Mouse (Mus musculus) brain, adult 2 months (tissue): ENCODE data around the gene Ctnnbip1.
"Not testable (repeated sequence)": the region's sequence is repeated elsewhere in the genome, so short reads cannot be mapped to it uniquely, and the experiment has no call there.

Source experiments
- DNase-seq: peaks from one replicate; pipeline ENCODE4 v3.0.0; 2011; ENCODE audit warnings: low read depth, low spot score

Gene Ctnnbip1

DNA sequence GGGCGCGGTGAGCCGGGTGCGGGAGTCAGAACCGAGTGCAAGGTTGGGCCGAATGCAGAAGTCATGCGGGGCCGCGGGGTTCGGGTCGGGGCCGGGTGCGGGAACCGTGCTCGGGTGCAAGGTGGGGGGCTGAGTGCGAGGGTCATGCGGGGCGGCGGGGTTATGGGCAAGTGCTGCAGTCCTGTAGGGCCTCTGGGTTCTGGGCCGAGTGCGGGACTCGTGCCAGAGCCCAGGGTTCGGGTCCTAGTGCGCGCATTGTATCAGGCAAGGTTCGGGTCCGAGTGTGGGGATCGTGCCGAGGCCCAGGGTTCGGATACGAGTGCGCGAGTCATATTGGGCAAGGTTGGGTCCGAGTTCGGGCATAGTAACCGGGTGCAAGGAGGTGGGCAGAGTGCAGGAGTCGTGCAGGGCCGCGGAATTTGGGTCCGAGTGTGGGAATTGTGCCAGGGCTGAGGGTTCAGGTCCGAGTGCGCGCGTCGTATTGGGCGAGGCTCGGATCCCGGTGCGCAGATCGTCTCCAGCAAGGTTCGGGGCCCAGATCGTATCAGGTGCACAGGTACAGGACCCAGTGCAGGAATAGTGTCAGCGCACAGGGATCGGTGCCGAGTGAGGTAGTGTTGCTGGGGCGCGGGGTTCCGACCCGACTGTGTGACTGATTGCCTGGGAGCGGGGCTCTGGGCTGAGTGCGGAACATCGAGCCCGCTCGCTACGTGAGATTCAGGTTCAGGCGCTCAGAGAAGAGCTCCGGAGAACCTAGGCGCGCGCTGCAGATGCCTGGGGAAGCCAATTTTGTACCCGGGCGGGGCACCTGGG, 69.0 kb downstream of the Ctnnbip1 start:
- peak; percentile 61 for DNase-seq

DNA sequence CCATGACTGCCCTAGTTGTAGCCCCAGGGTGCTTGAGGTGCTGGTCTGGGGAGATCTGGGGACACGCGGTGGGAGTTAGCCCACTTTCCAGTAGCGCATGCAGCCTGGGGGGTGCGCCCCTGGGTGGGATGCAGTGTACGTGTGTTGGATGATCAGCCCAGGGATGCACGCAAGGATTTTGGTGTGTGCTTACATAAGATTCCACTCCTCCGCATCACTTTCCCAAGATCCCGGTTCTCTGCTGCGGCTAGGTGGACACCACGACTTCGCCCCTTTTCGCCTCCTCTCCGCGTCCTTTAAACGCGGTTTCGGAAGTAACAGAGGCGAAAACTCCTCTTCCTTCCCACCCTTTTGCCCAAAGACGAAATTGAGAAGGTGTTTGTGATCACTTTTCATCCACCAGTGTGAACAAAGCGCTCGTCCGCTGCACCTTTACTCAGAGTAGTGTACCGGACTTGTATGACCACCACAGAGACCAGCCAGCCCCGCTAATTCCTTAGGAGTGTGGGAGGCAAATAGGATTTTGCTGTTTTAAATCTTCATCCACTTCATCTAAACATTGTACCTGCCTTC, 69.6 kb downstream of the Ctnnbip1 start:
- peak; percentile 89 for DNase-seq

DNA sequence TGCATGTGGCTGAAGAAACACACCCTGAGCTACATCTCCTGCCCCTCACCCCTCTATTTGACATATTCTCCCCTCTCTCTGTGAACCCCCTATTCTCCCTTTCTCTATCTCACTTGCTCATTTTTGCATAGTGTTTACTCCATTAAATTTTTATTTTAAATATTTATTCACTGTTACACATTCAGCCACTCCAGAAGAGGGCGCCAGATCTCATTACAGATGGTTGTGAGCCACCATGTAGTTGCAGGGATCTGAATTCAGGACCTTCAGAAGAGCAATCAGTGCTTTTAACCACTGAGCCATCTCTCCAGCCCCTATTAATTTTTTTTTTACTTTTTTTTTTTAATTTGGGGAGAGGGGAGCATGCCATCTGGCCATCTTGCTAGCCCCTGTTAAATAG, 72.2 kb downstream of the Ctnnbip1 start:
- no peak for DNase-seq

DNA sequence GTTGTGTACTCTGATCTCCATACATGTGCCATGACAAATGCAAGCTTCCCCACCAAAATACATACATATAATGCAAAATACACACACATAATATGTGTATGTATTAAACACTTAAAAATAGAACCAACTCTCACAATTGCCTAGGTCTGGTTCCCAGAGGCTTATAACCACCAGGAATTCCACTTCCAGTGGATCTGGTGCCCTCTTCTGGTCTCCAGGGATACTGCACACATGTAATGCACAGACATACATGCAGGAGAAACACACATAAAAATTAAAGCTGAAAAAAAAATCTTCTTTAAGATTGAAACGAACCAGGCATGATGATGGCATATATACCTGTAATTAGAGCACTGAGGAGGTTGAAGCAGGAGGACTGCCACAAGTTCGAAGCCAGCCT, 73.5 kb downstream of the Ctnnbip1 start:
- no peak for DNase-seq

DNA sequence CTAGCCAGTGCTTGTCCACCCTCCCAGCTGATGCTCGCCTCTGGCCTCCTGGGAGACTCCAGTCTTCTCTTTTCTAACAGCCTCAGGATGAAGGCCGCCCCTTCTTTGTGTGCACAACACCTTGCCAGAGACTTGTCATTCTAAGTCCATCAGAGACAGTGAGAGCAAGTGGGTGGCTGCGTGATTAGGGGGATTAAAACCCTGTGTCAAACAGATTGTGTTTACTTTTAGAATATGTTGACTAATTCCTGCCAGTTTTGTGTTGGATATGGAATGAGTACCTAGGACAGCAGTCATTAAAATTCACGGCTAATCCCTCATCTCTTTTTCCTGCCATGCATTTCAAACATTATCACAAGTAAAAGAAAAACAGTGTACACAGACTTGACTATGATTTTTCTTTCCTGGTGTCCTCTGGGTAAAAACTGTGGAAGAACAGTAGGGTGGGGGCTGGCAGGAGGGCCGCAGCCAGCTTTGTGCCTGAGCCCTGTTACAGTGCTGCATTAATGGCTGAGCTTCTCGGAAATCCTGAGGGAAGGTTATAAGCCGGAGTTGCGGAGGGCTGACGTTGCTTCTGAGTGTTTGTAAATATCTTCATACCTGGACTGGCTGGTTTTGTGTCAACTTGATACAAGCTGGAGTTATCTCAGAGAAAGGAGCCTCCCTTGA, 77.0 kb downstream of the Ctnnbip1 start:
- no peak for DNase-seq

DNA sequence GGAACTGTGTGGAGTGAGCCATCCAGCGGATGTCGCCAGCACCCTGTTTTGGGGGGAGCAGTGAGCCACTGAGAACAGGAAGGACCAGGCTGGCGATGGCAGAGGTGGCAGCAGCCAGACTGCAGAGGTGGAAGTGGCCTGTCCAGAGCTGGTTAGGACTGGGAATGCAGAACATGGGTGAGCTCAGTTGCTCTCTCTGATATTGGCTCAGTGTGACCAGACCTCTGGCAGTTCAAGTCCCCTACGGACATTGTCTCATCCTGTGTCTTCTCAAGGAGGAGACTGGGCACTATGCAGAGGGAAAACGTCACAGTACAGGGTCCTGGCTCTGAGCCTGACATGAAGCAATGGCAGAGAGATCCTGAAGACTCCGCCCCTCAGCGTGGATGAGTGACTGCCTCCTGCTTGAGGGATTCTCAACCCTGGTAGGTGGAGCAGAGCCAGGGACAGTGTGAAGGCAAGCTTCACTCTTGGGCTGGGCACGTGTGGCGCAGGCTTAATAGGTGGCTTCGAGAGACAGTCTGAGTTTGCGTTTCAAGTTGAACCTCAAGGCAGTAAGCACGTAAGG, 79.7 kb downstream of the Ctnnbip1 start:
- peak; percentile 60 for DNase-seq

DNA sequence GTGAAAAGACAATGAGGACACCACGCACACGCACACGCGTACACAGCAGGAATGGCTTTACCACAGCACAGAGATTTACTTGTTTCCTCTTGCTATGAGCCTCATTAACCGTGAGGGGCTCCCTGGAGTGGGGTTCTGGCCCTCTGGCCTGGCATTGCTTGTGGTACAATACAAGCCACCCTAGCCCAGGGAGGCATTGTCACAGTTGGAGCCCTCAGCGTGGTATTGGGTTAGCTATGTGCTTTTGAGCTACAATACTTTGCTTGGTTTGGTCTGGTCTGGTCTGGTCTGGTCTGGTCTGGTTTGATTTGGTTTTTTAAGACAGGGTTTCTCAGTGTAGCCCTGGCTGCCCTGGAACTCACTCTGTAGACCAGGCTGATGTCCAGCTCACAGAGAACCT, 81.5 kb downstream of the Ctnnbip1 start:
- DNase-seq = no peak

DNA sequence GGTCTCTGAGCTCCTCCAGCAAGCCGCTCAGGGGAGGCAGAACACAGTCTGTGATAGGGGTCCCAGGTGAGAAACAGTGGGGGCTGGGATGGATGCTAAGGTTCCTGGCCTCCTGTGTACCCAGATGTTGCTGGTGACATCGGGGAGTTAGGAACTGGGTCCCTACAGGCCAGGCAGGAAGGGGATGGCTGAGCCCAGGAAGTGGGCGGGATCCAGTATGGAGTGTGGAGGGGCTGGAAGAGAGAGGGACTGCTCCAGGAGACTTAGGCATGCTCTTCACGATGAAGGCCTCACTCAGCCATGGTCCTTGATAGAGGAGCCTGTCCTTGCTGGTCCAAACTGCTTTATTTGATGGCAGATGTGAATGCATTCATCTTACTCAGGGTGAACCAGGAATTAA, 82.1 kb downstream of the Ctnnbip1 start:
- no peak for DNase-seq

DNA sequence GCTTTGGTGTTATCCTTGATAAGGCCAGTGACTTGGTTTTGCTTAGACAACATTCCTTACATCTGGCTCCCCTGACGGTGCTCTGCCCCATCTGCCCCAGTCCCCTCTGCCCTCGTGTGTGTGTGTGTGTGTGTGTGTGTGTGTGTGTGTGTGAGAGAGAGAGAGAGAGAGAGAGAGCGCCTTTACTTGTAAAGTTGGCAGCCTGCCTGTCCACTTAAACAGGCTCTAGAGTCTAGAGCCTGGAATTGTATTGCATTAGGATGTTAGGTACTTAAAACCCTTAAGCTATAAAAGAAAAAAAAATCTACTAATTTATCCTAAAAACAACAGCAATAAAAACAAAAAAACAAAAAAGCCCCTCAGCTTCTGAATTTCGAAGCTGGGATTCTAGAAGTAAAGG, 83.4 kb downstream of the Ctnnbip1 start:
- no peak for DNase-seq

DNA sequence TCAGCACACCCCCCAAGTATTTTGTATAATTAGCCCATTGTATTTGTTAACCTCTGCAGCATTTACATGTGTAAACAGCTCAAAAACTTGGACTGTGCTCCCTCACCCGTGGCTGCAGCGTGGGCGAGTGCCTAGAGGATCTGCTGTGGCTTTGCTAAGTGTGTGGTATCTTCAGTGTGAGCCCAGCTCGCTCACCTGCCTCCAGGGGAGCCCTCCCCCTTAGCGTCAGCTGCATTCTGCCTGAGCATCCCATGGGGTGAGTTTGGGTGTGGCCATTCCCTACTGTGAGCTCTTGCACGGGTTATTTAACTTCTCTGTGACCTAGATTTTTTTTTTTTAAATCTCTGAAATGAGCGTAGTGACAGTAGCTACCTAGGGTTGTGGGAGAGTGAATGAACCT, 84.2 kb downstream of the Ctnnbip1 start:
- peak; percentile 40 for DNase-seq

DNA sequence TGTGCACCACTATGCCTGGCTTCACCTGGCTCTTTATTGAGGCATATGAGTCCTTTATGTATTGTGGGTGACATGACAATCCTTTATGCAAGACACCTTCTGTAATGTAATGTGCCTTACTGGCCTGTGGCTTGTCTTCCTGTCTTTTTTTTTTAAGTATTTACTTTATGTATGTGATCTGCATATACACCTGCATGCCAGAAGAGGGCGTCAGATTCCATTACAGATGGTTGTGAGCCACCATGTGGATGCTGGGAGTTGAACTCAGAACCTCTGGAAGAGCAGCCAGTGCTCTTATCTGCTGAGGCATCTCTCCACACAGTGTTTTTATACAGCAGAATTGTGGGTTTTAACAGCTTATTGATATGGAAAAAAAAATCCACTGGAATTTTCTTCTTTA, 85.8 kb downstream of the Ctnnbip1 start:
- no peak for DNase-seq

DNA sequence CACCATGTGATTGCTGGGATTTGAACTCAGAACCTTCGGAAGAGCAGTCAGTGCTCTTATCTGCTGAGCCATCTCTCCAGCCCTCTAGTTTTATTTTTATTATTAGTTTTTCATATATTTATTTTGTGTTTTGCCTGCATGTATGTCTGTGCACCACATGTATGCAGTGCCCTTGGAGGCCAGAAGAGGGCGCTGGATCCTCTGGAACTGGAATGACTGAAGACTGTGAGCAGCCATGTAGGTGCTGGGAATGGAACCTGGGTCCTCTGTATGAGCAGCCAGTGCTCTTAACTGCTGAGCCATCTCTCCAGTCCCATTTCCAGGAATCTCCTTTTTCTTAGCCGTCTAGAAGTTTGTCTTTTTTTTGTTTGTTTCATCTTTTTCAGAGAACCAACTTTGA, 86.5 kb downstream of the Ctnnbip1 start:
- DNase-seq = no peak

DNA sequence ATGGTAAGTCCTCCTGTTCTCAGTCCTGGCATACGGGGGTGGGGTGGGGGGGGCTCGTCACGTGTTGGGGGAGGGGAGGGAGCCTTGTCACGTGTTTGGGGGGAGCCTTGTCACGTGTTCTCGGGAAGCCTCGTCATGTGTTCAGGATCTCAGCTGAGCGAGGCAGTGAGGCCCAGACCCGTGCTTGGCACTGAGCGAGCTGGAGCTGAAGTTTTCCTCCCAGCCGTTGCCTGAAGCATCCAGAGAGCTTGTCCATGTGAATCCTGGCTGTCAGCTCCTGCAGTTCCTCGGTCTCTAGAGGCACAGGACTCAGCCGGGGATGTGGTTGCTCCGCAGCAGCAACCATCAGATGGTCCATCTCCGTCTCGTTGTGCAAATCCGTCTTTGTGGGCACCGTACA, 88.0 kb downstream of the Ctnnbip1 start:
- DNase-seq = peak; percentile 81

DNA sequence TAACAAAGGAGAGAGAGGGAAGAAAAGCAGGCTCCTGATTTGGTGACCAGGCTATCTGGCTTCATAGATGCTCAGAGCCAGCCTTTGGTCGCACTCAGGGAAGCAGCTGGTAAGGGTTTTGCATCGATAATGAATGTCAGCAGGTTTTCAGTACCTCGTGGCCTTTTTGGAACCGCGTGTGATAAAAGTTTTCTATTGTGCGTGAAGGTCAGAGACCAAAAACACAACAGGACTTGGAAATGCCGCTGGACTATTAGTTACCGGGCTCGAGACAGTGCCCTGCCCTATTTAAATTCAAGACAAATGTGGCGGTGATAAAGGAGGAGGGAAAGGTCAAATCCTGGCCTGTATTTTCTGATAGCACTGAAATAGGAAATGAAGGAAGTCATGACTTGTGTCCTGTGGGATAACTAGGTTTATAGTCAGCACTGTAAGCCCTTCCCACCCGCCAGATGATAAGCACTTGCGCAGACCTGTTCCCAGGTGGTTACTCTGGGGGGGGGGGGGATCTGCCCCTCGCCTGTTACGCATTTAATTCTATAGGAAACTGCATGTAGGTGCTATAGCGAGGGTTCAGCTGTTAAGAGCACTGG, 88.8 kb downstream of the Ctnnbip1 start:
- DNase-seq = peak; percentile 37

DNA sequence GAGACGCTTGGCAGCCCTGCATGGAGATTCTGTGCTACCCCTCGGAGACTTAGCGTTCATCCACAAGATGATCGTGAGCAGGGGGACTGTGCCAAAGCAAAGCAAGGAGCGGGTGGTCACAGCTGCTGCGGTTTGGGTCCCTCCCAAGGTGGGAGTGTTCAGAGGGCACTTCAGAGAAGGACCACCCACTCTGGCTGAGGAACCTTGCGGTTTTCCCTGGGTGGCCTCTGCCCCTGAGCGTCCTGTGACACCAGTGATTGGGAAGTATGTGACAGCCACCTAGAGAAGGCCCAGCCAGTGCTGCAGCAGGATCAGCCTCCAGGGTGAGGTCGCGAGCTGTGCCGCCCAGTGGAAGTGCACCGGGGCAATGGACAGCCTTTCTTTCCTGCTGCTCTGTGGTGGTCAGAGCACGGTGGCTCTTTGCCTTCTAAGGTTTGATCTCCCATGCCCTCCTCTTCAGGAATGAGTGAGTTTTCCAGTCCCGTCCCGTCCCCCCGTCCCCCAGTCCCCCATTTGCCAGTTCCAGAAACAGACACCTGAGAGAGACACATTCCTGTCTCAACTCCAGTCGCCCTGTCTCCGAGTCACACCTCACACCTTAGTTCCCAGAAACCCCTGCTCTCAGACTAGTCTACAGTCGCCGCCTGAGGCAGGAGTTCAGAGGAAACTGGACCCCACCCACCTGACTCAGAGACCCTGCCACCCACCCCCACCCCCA, 89.7 kb downstream of the Ctnnbip1 start:
- no peak for DNase-seq

DNA sequence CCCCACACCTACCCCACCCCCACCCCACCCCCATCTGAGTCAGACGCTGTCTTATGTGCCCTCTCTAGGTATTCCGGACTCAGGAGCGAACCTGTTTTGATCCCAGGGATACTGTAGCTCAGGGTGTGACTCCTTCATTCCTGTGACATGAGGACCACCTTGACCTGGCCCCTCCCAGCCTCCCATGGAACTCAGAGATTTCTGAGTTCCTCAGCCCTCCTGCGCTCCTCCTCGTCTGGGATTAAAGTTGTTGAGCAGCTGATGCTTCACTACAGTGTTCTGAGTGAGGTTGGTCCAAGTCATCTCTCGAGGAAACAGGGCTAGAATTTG, 90.2 kb downstream of the Ctnnbip1 start:
- DNase-seq = no peak

DNA sequence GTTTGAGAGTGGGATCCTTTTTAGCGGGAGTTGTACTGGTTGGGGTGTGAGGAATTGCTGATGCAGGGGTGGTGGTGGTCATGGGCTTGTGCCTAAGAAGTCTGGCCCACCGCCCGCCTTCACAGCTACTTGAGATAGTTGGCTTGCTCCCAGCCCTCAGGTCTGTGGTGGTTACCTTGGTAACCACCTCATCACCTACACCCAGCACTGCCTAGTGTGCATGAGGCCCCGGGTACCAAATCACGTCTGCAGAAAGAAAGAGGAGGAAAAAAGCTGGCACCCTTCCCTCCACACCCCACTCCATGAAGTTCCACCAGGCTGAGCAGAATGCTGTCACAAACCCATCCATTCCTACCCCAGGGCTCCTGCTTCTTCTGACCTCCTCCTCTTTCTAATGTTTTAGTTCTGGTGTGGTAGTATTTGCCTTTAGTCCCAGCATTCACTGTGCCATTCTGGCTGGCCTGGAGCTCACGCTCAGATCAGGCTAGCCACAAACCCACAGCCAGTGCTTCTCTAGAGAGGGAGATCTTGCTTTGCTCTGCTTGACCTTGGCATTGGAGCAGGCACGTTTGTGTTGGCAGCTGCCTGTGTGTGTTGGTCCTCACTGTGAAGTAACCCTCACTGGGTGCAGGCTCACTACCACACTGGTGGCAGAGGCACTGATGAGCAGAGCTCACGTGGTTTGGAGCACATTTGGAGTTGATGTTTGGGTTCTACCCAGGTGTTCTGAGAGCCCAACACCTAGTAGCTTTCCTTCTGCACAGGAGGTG, 91.4 kb downstream of the Ctnnbip1 start:
- peak; percentile 71 for DNase-seq

DNA sequence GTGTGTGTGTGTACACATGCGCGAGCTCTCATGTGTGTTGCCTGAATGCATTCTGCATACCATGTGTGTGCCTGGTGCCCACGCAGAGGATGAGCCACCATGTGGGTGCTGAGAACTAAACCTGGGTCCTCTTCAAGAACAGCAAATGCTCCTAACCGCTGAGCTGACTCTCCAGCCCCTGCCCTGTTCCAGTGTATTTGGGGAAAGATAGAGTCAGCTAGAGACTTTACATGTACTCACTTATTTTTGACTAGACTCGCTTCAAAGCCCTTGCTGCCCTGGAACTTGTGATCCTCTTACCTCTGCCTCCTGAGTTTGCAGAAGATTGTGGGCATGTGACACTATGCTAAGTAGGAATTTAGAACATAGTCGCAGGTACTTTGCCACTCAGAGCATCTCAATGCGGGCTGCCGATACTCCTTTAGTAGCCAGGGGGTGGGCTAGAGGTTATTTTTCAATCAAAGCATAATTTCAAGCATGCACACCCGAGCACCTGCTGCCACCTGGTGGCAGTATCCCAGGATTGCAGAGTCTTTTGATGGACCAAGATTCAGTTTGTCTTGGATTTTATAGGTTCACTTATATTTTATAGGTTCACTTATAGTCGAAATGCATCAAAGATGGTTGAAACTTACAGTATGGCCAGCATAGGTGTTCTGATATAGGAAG, 93.5 kb downstream of the Ctnnbip1 start:
- DNase-seq = peak; percentile 56

DNA sequence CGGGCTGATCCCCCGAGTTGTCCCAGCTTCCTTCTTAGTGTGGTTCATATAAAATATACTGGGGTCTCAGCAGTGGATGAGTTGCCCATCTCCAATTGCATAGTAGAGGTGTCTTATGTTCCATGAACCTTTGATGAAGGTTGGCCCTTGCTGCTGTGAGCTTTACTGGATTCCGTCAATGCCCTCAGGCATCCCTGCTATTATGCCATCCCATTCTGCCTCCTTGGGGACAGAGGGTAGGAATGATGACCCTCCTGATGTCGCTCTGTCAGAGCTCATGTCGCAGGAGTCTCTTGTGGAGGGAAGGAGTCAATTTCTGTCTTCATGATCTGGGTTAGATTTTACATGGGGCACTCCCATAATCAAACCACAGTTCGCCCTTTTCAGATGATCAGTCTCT, 95.5 kb downstream of the Ctnnbip1 start:
- DNase-seq = not testable (repeated sequence)

DNA sequence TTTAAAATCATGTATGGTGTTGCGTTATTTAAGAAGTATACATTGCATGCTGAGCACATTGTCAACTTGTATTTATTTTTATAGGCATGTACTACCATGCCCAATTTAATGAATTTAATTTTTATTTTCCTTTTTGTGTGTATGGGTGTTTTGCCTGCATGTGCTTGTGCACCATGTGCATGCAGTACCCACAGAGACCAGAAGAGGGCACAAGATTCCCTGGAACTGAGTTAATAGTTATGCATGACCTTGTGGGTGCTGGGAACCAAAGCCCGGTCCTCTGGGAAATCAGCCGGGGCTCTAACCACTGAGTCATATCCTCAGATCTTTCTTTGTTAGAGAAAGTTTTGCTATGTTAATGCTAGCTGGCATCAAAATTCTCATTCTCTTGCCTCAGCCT, 96.8 kb downstream of the Ctnnbip1 start:
- DNase-seq = no peak
